Mouse (Mus musculus) cerebellum, adult 2 months (tissue): ENCODE data around the gene Pdzd8. TPM values are rescaled to one million over a fixed set of nuclear protein-coding genes. Genes with fewer than 3 reads are reported as not detected.

Source experiments
- DNase-seq, 2 experiments: peaks; one replicate each; pipeline ENCODE4 v3.0.0; 2021
- H3K27ac ChIP-seq: fragments of 200-500 bp; 2 replicates; pipeline ENCODE4 v1.5.1; 2012; ENCODE audit warnings: low read length, control low read depth, inconsistent platforms; ENCODE audit not compliant: insufficient read depth
- H3K27me3 ChIP-seq: fragments of 200-500 bp; 2 replicates; pipeline ENCODE4 v1.6.1; 2012; ENCODE audit warnings: inconsistent platforms, mild to moderate bottlenecking, low read length, moderate library complexity; ENCODE audit not compliant: control insufficient read depth, insufficient read depth
- H3K4me1 ChIP-seq: fragments of 200-500 bp; 2 replicates; pipeline ENCODE4 v1.6.1; 2011; ENCODE audit warnings: low read length; ENCODE audit not compliant: control insufficient read depth, insufficient read depth
- H3K4me3 ChIP-seq: fragments of 200-500 bp; replicated peaks from 2 replicates; pipeline ENCODE3; 2011; ENCODE audit warnings: mild to moderate bottlenecking, low read depth, low read length, control low read depth; ENCODE audit not compliant: insufficient read depth
- CTCF ChIP-seq: fragments of 200-500 bp; IDR thresholded peaks from 2 replicates; pipeline ENCODE4 v1.5.1; 2011; ENCODE audit warnings: low read depth, mild to moderate bottlenecking, control low read depth, low read length, moderate library complexity, borderline replicate concordance; ENCODE audit not compliant: insufficient read depth
- POLR2A ChIP-seq: fragments of 200-500 bp; IDR thresholded peaks from 2 replicates; pipeline ENCODE4 v1.6.1; 2011; ENCODE audit warnings: low read length, control low read depth, borderline replicate concordance; ENCODE audit not compliant: insufficient read depth
- WGBS: fragments of 180-500 bp; shearing (Covaris S2); methylation state at CpG from one replicate; pipeline ENCODE4 v1.1.7; 2018; 5-methylcytosine and 5-hydroxymethylcytosine counted together
- polyA plus RNA-seq: library from polyadenylated mRNA; depleted of rRNA; stranded (reverse); fragments of >200 nt; gene quantifications from 2 replicates; pipeline ENCODE4 v1.2.3, GENCODE M21; 2012; rRNA removed

Gene Pdzd8
- 20.7 and 21.0 TPM in 2 replicates for polyA plus RNA-seq

- Histone ChIP-seq H3K4me3 (peak within 1 kb of the TSS; percentile 96), H3K27ac (peak within 1 kb of the TSS; percentile 75), H3K27me3 (no peaks in the 10 kb centered on the region), H3K4me1 (no peaks in the 10 kb centered on the region; the same call in 1 of the 2 replicates)
- peak; percentile 91 for DNase-seq
- 1% methylated on average over 80 of the region's 91 CpGs for WGBS
- TF ChIP-seq POLR2A (peak; percentile 62), CTCF (no peak)
Measured at GRCm38 (mm10) chr19:59345658-59346283, at the start of gene Pdzd8. Pdzd8 (minus strand) TSS chr19:59345780.

DNA sequence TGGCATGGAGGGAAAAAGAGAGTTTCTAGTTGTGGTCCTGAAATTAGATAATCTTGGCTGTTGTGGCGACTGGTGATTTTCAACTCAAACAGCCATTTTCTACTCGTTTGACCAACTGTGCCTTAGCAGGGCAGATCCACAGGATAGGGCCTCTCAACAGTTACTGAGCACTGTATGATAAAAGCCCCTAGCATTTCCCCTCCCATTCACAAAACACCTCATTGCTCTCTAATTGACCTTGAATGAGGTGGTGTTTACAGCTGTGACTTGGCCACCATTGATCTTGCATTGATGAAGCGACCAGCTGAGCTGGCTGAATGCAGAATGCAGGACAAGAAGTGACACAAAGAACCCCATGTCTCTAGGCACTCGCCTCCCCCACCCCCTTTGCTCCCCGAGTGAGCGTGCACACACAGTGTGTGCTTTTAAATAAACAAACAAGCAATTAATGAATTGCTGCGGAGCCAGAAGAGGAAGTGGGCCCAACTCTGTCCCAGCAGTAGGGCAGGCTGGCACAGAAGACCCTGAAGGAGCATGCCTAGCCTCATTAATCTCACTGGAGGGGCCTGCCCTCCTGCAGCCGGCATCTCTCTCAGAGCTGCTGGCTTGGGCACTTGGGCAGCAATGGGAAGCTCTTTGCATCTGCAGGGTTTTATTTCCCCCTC, 48.3 kb upstream of the Pdzd8 start:
- TF ChIP-seq CTCF (no peak), POLR2A (no peak)
- H3K27me3 ChIP-seq = no peaks in the 10 kb centered on the region
- 40% methylated on average over 8 of the region's 8 CpGs for WGBS
- H3K27ac ChIP-seq = no peak overlapping the region
- H3K4me3 ChIP-seq = no peak overlapping the region
- no peaks in the 10 kb centered on the region; the same call in 1 of the 2 replicates for H3K4me1 ChIP-seq
- DNase-seq = peak in 1 of 2 experiments; percentile 51

GRCm38 (mm10) chr19:59388847-59389606, 43.4 kb upstream of the Pdzd8 start:
- Histone ChIP-seq H3K4me1 (no peaks in the 10 kb centered on the region), H3K4me3 (no peak overlapping the region), H3K27ac (no peak overlapping the region), H3K27me3 (no peaks in the 10 kb centered on the region)
- WGBS = 5% methylated on average over 15 of the region's 15 CpGs
- DNase-seq = peak; percentile 25 to 42
- TF ChIP-seq POLR2A (no peak), CTCF (peak; percentile 52)

- Histone ChIP-seq H3K4me1 (no peaks in the 10 kb centered on the region), H3K4me3 (no peak overlapping the region), H3K27ac (no peak overlapping the region), H3K27me3 (no peaks in the 10 kb centered on the region)
- no peak for TF ChIP-seq CTCF
- TF ChIP-seq POLR2A = no peak
- DNase-seq = no peak
- 18% methylated on average over 5 of the region's 5 CpGs for WGBS
Measured at GRCm38 (mm10) chr19:59388399-59388798, 42.8 kb upstream of the Pdzd8 start.

- H3K27ac ChIP-seq = no peak overlapping the region
- H3K4me1 ChIP-seq = no peaks in the 10 kb centered on the region
- H3K27me3 ChIP-seq = no peaks in the 10 kb centered on the region
- WGBS = 48% methylated on average over 1 of the region's 1 CpGs
- TF ChIP-seq POLR2A (no peak), CTCF (peak; percentile 42; the same call in 1 of the 2 replicates)
- no peak overlapping the region for H3K4me3 ChIP-seq
- DNase-seq = no peak
Measured at GRCm38 (mm10) chr19:59387178-59387577, 41.6 kb upstream of the Pdzd8 start.

DNA sequence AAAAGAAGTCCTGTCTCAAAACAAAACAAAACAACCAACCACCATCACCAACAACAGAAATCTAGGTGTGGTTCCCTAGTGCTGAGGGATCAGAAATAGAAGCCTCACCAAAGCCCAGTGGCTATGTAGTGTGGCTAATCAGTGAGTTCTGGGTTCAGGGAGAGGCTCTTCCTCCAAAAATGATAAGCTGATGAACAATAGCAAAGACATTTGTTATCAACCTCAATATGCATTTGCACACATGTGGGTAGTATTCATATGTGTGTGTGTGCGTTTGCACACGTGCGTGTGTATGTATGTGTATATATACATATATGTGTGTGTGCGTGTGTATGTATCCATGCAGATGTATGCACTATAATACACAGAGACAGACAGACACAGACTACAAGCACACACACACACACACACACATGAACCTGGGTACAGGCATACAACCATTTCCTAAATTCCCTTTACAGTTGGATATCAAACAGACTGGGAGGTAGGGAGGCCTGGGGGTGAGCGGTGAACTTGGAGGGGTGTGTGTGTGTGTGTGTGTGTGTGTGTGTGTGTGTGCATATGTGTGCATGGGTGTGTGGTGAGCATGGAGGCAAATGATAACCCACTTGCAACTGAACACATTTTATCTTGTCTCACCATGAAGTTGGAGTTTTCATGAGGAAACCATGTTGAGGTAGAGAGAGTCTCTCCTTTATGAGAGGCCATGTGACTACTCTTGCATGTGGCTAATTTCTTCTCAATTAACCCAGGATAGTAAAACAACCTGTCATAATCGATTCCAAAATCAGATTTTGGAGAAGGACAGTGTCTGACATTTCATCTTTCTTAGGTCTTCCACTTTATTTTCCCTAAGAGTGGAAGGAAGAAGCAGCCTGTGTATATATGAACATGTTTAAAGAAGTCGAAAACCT, 39.3 kb upstream of the Pdzd8 start:
- TF ChIP-seq POLR2A = no peak
- TF ChIP-seq CTCF = no peak
- Histone ChIP-seq H3K27me3 (no peaks in the 10 kb centered on the region), H3K4me3 (no peak overlapping the region), H3K4me1 (no peaks in the 10 kb centered on the region), H3K27ac (no peak overlapping the region)
- 92% methylated on average over 7 of the region's 7 CpGs for WGBS
- DNase-seq = no peak

- DNase-seq = no peak
- no peaks in the 10 kb centered on the region for H3K4me1 ChIP-seq
- no peak for TF ChIP-seq CTCF
- TF ChIP-seq POLR2A = no peak
- H3K27ac ChIP-seq = no peak overlapping the region
- no peaks in the 10 kb centered on the region for H3K27me3 ChIP-seq
- no peak overlapping the region for H3K4me3 ChIP-seq
Measured at GRCm38 (mm10) chr19:59382416-59382917, 36.9 kb upstream of the Pdzd8 start.
